Mouse (Mus musculus): ENCODE measurements around the gene AI854703. TPM values are rescaled to one million over a fixed set of nuclear protein-coding genes. Genes with fewer than 3 reads are reported as not detected.
A peak's percentile ranks its signal among the peaks of the same experiment; 100 is the strongest.

The AI854703 gene
- total RNA-seq (2021), result under 1 TPM; 0.25 to 0.48 TPM
- long read RNA-seq, experiment 1, partial matches to known transcripts, result 0 of 1 reads
- long read RNA-seq, experiment 1, other reads (novel, unspliced or antisense), result 1 of 1 reads
- long read RNA-seq, experiment 2, partial matches to known transcripts, result 1 of 1 reads
- long read RNA-seq, experiment 2, other reads (novel, unspliced or antisense), result 0 of 1 reads

- intact Hi-C loops (cut with DNase I), result no loop called here
- DNase-seq, result no peak
These were observed at the start of gene AI854703 for GRCm38 (mm10) chr6:48626464-48626863. Gene AI854703, plus strand, starts transcription at chr6:48626764.

- intact Hi-C loops (cut with DNase I), result no loop called here
- DNase-seq, result no peak
These were observed 47.8 kb upstream of the AI854703 start for GRCm38 (mm10) chr6:48578736-48579135.

GRCm38 (mm10) chr6:48579215-48579648, 47.3 kb upstream of the AI854703 start:
- intact Hi-C loops (cut with DNase I), result no loop called here
- DNase-seq, result no peak

- DNase-seq, result no peak
- intact Hi-C loops (cut with DNase I), result no loop called here
These were observed 45.3 kb upstream of the AI854703 start for GRCm38 (mm10) chr6:48581257-48581656.

GRCm38 (mm10) chr6:48582037-48582436, 44.5 kb upstream of the AI854703 start:
- no peak for DNase-seq
- intact Hi-C loops (cut with DNase I), result loop anchor here (2.0 kb wide), 1 partner anchor 61 kb away; no protein-coding TSS in a partner anchor

GRCm38 (mm10) chr6:48589194-48589750, 37.3 kb upstream of the AI854703 start, which contains the start of gene Gm45021:
Gene Gm45021, plus strand, starts transcription at chr6:48589610.
- intact Hi-C loops (cut with DNase I), result loop anchor here (5.0 kb wide), 1 partner anchor 43 kb away; no protein-coding TSS in a partner anchor
- no peak for DNase-seq

GRCm38 (mm10) chr6:48591221-48591845, 35.2 kb upstream of the AI854703 start:
- intact Hi-C loops (cut with DNase I), result loop anchor here (5.0 kb wide), 1 partner anchor 39 kb away; the partner anchor contains the start of gene Lrrc61
- DNase-seq, result no peak

GRCm38 (mm10) chr6:48591871-48592270, 34.7 kb upstream of the AI854703 start:
- DNase-seq, result no peak
- intact Hi-C loops (cut with DNase I), result loop anchor here (5.0 kb wide), 1 partner anchor 40 kb away; the partner anchor contains the start of gene Lrrc61

GRCm38 (mm10) chr6:48593158-48594042, 33.2 kb upstream of the AI854703 start, which contains the start of the genes Repin1 and Gm44965:
Gene Repin1, plus strand, starts transcription at chr6:48593883.
Gene Gm44965, plus strand, starts transcription at chr6:48593941.
- peak; percentile 88 to 91 for DNase-seq
- intact Hi-C loops (cut with DNase I), result loop anchor here (5.0 kb wide), 1 partner anchor 41 kb away; the partner anchor contains the start of gene Lrrc61

GRCm38 (mm10) chr6:48594043-48594738, 32.4 kb upstream of the AI854703 start:
- intact Hi-C loops (cut with DNase I), result loop anchor here (5.0 kb wide), 1 partner anchor 42 kb away; the partner anchor contains the start of gene Lrrc61
- DNase-seq, result peak in 1 of 2 experiments; percentile 26

- intact Hi-C loops (cut with DNase I), result no loop called here
- DNase-seq, result no peak
These were observed 31.3 kb upstream of the AI854703 start for GRCm38 (mm10) chr6:48595278-48595677.

- intact Hi-C loops (cut with DNase I), result no loop called here
- no peak for DNase-seq
These were observed 29.9 kb upstream of the AI854703 start for GRCm38 (mm10) chr6:48596545-48597232.

- no peak for DNase-seq
- intact Hi-C loops (cut with DNase I), result no loop called here
These were observed 29.3 kb upstream of the AI854703 start for GRCm38 (mm10) chr6:48597233-48597625.

GRCm38 (mm10) chr6:48600594-48600993, 26.0 kb upstream of the AI854703 start:
- DNase-seq, result no peak
- intact Hi-C loops (cut with DNase I), result no loop called here

GRCm38 (mm10) chr6:48601271-48602079, 25.1 kb upstream of the AI854703 start, which contains the start of gene Zfp775:
Gene Zfp775, plus strand, starts transcription at chr6:48602063.
- intact Hi-C loops (cut with DNase I), result no loop called here
- peak; percentile 95 to 98 for DNase-seq

- intact Hi-C loops (cut with DNase I), result no loop called here
- no peak for DNase-seq
These were observed 24.4 kb upstream of the AI854703 start for GRCm38 (mm10) chr6:48602080-48602741.

GRCm38 (mm10) chr6:48608124-48608523, 18.4 kb upstream of the AI854703 start:
- intact Hi-C loops (cut with DNase I), result no loop called here

GRCm38 (mm10) chr6:48609512-48609911, 17.1 kb upstream of the AI854703 start:
- intact Hi-C loops (cut with DNase I), result no loop called here
- no peak for DNase-seq

More at GRCm38 (mm10) chr6:48608124-48608523, 18.4 kb upstream of the AI854703 start:
- DNase-seq, result no peak

All from gastrocnemius, postnatal 36 days (tissue).